Mouse (Mus musculus): ENCODE results near the gene Sf3b1.
"Not testable (repeated sequence)": the region's sequence is repeated elsewhere in the genome, so short reads cannot be mapped to it uniquely, and the experiment has no call there.

The Sf3b1 gene

DNA sequence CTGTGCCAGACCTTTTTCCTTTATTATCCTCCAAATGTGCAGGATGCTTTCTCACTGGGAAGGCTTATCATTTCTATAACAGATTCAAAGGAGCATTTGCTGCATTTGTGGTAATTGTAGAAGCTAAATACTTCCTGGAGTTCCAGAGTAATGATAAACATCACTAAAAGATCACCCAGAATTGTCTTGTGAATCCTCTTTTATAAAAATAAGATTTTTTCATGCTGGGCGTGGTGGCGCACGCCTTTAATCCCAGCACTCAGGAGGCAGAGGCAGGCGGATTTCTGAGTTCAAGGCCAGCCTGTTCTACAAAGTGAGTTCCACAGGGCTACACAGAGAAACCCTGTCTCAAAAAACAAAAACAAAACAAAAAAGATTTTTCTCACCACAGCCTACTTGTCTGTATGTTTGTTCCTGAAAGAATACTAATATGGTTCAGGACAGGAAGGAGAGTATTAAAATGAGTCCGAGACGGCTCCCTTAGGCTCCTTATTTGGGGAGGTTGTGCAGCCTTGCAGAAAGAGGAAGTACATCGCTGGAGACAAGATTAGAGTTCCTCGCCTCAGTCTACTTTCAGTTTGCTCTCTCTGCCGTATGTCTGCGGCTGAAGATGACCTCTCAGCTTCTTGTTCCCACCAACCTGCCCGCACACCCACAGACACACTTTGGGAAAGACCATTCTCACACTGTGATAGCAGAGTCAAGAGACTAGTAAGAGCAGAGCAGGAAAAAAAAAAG, 1.4 kb upstream of the Sf3b1 start:
- no peak for DNase-seq (ENCODE audit: low read depth, low spot score)

DNA sequence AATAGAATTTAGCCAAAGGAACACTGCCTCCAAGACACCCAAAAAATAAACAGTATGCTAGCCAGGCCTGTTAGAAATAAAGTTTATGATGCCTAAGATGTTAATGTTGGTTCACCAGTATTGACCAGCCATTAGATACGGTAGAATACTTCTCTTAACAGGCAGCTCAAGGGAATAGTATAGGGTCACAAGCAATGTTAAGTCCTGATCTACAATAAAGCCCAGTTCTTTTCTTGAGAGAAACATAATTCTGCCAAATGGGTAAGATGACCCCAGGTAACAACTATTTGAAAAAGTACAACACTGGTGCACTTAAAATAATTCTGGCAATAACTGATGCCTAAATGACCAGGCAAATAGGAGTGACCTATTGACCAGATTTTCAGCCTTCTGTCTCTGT, 685 bp upstream of the Sf3b1 start:
- DNase-seq (ENCODE audit: low read depth, low spot score), result no peak

DNA sequence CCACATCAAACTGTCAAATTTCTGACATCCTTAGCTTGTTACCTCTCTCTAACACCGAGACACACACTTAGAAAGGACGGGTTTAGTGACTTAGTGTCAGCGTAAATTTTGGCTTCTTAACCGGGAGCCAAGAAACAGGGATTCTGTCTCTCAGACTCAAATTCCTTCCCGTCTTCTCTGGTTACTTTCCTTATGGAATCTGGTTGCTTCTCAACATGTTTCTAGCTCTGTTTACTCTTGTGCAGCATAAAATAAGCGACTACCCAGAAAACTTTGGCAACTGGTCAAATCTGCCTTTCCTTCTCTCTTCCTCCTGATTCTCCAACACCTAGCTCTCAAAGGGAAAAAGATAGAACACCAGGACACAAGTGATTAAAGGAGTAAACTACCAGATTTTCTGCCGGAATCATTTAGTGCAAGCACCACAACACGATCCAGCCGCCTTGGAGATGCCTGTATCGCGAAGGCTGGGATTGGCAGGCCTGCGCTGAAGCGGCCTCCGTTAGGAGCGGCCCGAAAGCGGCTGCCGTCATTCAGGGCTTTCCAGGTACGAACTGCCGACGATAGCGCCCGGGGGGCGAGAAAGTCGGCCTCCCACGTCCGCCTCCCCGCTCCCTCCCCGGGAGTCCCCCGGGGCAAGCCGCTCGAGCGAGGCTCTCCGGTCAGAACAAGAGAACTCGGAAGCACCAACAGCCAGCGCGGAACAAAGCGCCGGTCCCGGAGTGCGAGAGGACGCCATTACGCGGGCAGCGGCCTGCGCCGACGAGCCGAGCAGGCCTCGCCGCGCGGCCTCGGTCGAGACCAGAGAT, 633 bp downstream of the Sf3b1 start:
- peak; percentile 36 for DNase-seq (ENCODE audit: low read depth, low spot score)

DNA sequence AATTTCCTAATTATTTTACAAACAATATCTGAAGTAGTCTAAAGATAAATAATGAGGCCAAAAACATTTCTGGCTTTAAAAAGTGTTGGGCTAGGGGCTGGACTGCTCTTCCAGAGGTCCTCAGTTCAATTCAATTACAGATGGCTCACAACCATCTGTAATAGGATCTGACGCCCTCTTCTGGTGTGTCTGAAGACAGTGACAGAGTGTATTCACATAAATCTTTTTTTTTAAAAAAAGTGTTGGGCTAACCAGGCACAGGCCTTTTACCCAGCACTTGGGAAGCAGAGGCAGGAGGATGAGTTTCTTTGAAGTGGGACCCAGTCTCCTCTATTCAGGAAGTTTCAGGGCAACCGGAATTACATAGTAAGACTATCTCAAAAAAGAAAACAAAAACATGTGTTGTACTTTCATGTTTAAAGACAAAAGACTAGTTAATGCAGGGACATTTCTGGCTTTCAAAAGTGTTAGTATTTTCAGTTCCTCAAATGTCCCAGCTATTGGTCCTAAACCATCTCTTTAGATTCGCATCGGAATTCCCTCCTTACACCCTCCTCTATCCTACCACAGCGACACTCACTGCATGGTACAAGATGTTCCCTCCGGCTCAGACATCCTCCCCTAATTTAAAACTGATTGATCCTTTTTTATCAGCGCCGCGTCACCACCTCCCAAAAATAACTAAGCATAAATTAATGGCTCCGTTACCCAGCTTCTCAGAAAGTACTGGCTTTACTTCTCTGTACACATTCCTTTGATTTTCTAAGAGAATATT, 1.4 kb downstream of the Sf3b1 start:
- DNase-seq (ENCODE audit: low read depth, low spot score), result no peak

DNA sequence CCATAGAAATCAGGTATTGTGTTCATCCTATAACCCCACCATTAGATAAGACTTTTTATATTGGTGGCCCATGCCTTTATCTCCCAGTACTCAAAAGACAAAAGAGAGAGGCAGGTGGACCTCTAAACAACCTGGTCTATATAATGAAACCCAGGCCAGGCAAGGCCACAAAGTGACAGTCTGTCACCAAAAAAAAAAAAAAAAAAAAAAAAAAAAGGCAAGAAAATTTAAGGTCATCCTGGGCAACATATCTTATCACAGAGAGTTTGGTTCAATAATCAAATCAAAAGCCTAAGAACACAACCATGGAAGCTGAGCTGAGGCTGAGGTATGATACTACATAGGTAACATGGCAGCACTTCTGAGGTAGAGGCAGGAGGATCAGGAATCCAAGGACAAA, 5.4 kb downstream of the Sf3b1 start:
- DNase-seq (ENCODE audit: low read depth, low spot score), result no peak

DNA sequence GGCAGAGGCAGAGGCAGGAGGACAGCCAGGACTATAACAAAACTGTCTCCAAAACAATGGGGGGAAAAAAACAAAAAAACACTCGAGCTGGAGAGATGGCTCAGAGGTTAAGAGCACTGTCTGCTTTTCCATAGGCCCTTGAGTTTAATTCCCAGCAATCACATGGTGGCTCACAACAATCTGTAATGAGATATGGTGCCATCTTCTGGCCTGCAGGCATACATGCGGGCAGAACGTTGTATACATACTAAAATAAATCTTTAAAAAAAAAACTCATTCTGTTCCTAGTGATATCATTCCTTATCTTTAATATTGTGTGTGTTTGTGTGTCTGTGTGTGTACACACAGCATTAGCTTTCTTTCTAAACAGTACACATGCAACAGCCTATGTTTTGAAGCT, 14.8 kb downstream of the Sf3b1 start:
- DNase-seq (ENCODE audit: low read depth, low spot score), result no peak

DNA sequence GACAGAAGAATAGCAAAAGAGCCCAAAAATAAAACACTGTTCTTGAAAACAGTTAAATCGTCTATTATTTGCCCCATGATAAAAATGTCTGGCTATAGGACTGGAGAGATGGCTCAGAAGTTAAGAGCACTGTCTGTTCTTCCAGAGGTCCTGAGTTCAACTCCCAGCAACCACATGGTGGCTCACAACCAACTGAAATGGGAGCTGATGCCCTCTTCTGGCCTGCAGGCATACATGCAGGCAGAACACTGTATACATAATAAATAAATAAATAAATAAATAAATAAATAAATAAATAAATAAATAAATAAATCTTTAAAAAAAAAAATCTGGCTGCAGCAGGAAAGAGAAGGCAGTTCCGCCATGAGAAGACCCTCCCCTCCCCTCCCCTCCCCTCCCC, 19.0 kb downstream of the Sf3b1 start:
- not testable (repeated sequence) for DNase-seq (ENCODE audit: low read depth, low spot score)

DNA sequence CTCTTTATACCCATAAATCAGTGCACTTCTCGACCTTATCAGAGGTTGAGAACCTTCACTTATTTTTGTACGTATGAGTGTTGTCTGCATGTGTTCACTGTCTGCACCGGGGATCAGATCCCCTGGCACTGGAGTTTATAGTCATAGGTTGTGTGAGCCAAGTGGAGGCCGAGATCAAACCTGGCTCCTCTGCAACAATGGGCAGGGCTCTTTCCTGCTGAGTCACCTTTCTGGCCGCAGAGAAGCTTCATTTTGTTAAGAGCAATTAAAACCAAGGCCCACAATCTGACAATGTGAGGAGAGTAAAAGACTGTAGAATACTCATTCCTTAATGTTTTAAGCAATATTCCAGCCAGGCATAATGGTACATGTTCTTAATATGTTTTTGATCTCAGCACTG, 33.7 kb downstream of the Sf3b1 start:
- DNase-seq (ENCODE audit: low read depth, low spot score), result no peak

DNA sequence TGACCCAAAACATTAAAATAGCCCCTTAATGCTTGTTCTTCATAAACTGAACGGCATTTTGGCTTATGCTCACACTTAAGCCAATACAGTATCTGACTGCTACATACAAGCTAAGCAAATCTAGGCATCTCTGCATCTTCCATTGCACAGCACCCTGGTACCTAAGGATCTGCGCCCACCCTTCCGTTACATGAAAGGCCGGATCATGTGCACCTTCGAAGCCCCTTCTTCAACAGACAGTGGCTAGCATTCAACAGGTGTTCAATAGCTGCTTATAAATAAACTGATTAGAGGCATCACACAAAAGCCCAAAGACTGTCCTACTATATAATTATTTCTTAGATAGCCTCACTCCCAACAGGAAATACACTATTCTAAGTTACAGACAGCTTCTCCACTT, 41.0 kb downstream of the Sf3b1 start:
- DNase-seq (ENCODE audit: low read depth, low spot score), result no peak

DNA sequence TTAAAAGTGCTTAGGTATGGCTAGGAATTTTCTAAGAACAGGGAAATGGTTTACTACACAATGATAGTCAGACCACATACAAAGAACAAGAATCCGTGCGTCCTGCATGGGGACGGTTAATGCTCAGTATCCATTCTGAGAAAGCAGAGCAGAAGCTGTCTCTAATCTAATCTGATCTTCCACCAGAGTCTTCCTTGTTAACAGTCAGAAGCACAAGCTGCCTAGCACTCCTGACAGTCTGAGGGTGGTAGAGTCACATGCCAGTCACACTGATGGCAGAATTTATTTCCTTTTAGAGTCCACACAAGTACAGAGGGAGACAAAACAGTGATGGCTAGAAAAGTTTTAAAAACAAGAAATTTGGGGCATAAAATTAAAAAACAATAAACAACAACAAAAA, 41.5 kb downstream of the Sf3b1 start:
- no peak for DNase-seq (ENCODE audit: low read depth, low spot score)

DNA sequence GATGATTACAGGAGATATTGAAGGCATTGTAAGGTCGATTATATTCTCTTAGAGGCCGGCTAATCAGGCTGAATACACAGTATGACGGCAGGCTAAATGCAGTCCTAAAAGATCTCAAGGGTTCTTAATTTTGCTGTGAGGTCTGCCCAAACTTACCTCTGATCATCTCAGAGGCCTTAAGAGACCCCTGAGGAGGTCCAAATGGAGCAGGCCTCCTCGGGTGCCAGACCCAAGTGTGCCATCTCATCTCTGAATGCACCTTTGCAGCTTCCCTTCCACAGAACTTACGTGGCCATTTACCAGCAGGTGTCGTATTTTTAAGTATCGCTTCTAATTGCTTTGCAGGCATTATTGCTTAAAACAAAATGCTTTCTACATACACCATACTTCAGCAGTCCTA, 43.1 kb downstream of the Sf3b1 start:
- no peak for DNase-seq (ENCODE audit: low read depth, low spot score)

DNA sequence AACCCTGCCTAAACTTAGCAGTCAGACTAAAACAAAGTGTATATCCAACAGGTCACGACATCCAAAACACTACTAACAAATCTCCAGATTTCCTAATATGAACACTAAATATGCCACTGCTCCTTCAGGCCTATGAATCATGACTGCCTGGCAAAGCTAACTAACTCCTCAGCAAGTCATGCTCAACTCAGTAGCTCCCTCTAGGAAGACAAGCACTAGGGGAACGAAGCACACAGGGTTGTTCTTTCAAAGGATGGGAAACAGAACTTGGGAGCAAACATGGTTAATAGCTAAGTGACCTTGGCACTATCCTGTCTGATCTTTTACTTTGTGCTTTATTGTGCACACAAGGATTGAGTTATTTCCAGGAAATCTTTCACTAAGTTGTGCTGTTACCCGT, 43.9 kb downstream of the Sf3b1 start:
- DNase-seq (ENCODE audit: low read depth, low spot score), result no peak

DNA sequence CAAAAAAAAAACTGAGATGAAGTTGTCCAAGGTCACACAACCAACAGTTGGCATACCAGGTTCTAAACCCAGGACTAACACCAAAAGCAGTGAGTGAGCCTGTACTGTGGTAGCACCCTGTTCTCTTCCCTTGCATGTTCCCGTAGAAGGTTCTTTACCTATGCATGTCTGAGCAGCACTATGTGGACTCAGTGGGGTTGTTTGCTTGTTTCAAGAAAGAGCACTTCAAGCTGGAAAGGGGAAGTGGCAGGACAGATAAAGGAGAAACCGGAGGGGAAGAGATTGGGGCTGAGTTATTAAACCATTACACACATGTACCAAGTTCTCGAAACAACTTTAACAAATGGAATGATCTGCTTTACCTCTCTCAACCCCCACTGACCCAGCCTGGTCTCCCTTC, 44.6 kb downstream of the Sf3b1 start:
- DNase-seq (ENCODE audit: low read depth, low spot score), result no peak

DNA sequence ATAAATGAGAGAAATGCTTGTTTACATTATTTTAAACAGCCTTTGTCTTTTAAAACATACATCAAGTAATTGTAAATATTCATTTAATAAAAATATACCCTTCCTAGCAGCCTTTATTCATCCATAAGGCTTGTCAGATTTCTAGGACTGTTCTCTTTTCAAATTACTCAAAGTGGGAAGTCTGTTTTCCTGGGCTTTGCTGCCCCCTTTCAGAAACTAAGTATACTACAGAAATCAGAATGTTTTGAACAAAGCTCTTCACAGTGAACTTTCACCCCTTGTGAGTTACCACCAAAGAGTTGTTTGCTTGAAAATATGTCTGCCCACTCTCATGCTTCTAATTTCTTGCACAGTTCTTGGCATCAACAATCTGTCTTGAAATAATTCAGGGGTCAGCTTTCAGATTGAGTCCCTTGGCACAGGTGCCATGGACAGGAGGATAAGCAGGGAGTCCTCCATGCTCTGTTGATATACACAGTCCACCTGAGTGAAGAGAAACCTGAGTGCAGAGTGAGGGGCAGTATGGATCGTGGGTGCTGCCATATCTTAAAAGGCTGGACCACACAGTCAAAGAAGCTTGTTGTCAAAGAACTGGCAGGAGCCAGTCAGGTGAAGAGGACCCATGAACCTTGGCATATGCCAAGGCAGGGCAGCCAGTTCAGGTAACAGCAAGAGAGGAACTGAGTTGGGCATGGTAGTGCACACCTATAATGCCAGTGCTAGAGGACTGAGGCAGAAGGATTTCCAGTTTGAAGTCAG, 47.9 kb downstream of the Sf3b1 start:
- DNase-seq (ENCODE audit: low read depth, low spot score), result no peak

DNA sequence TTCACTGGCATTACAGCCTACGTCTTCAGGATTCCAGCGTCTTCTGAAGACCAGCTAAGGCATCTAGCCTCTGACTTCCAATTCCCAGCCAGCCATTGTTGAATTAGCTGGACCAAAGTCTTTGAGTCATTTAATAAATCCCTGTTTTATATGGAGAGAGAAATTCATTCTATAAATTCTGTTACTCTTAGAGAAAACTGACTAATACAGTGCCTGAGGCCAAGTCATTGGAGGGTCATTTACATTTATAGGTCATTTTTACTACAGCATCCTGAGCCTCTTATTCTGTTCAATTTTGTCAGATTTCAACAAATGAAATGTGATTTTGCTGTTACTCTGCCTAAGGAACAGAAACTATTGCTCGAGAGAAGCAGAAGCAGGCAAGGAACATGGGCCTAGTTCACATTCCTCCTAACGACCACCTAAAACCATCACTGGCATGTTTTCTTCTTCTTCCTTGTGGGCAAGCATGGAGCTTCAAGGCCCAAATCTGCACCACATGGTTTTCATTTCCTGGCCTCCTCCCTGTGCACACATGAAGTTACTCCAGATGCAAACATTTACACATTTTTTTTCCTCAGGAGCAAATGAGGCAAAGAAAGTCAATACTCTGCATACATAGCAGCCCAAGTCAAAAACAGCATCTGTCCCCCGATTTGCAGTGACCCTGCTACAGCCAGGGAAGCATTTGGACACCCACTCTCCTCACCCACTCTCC, 55.4 kb downstream of the Sf3b1 start:
- DNase-seq (ENCODE audit: low read depth, low spot score), result peak; percentile 77

DNA sequence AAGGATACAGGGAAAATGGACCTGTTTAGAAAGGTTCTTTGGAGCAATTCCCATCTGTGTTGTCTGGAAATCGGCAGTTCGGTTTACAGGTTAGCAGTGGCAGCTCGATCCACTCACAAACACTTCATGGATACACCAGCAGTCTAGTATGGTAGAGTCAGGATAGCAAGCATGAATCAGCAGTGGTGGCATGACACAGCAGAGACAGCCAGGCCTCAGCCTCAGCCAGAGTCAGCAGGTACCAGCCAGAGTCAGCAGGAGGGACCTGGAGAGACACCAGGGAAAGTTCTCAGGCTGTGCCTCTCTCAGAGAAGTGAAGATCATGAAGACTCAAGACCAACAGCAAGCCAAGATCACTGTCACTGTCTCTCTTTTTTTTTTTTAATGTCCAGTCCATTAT, 60.4 kb downstream of the Sf3b1 start:
- no peak for DNase-seq (ENCODE audit: low read depth, low spot score)

DNA sequence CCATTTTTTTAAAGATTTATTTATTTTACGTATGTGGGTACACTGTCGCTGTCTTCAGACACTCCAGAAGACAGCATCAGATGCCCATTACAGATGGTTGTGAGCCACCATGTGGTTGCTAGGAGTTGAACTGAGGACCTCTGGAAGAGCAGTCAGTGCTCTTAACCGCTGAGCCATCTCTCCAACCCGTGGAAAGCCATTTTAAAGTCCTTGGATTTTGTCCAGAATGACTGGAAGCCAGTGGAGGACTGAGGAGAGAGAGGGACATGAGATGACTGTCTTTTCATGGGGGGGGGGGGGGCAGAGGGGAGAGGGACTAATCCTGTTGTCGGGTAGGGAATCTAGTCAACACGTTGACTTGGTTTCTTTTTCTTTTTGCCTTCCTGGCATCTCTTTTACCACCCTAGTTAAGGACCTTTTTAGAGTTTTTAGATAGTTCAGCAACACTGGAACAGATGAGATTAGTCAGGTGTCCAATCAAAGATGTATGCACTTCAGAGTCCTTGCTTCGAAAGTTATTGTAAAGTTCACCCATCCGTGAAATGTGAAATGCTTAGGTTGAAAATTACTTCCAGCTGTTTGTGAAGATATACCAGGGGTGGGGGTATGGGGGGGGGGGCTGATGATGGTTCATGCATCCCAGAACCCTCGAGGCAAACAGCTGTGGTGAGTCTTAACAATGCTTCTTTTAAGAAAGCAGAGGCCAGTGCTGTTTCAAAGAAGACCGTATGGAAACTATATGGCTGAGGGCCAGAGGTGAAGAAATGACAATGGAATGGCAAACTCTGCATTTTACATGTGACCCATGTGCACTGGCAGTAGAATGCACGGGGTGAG, 61.9 kb downstream of the Sf3b1 start:
- peak; percentile 36 for DNase-seq (ENCODE audit: low read depth, low spot score)

DNA sequence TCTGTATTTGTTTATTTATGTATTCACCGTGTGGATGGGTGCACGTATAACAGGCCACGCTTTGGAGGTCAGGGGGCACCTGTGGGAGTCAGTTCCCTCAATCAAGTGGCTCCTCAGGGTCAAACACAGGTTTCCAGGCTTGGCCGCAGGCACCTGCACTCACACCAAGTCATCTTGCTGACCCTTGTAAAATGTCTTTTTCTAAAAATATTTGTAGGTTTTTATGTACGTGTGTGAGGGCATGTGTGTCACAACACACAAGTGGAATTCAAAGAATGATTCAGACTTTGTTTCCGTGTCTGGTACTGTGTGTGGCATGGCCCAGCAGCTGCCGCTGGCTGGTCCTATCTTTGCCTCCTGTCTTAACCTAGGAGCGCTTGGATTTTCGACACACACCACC, 65.6 kb downstream of the Sf3b1 start:
- no peak for DNase-seq (ENCODE audit: low read depth, low spot score)

DNA sequence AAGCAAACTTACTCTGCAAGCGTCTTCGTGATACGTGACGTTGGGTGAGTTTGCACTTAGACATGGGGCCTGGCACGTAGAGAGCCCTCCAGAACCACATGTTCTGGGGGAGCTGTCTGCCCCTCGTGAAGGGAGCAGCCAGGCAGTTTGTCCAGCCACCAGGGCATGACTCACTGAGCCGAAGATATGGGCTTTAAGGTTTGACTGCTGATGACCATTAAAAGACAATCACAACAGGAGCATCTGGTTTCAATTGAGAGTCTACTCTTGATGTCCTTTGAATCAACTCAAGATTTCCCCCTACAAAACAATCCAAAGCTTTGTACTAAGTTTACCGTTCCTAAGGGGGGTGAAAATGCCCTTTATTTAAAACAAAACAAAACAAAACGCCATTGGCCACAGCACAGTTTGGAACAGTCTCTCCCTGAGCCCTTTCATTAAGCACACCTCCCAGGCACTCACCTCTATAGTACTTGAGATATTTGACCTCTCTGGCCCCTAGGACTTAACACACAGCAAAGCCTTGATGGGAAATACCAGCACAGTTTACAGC, 66.6 kb downstream of the Sf3b1 start:
- DNase-seq (ENCODE audit: low read depth, low spot score), result peak; percentile 43

DNA sequence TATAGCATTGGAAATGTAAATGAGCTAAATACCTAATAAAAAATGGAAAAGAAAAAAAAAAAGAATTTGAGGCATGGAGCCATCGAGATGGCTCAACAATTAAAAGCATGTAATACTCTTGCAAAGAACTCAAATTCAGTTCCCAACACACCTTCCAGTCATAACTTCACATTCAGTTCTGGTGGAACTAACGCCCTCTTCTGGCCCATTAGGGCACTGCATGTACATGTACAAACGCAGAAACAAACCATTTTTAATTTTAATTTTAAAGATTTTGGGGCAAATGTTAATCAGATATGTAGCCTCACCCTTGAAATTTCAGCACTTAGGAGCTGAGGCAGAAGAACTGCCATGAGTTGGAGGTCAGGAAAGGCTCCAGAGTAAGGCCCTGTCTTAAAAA, 68.8 kb downstream of the Sf3b1 start:
- DNase-seq (ENCODE audit: low read depth, low spot score), result no peak
